ENCODE assay signal across 8 mouse cellular contexts in the genomic region with DNA sequence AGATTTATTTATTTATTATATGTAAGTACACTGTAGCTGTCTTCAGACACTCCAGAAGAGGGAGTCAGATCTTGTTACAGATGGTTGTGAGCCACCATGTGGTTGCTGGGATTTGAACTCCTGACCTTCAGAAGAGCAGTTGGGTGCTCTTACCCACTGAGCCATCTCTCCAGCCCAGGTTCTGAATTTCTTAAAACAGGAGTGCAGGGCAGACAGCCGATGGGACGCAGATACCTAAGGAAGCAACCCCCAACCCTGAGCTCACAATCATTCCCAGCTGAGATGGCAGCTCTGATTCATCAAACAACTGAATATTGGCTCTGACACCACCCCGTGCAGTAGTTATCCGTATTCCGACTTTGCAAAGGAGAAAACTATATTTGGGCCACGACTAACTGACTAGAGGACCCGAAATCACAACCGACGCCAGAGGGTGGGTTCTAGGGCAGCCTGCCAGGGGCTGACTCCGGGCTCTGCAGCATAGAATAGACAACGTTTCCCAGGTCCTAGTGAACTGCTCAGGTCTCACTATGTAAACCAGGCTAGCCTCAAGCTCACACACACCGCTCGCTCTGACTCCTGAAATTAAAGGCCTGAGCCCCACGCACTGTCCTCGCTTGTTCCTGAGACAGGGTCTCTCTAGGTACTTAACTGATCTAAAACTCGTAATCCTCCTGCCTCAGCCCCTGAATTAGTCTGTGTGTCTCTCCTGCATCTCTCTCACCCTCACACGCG. TPM values are rescaled to one million over a fixed set of nuclear protein-coding genes. Genes with fewer than 3 reads are reported as not detected.
A peak's percentile ranks its signal among the peaks of the same experiment; 100 is the strongest.
DNase-seq lines count a peak whose midpoint lies in the region; ATAC-seq and TF ChIP-seq lines count a peak whose summit lies in the region.

No protein-coding gene starts in this region.

- H3K4me3 ChIP-seq in heart, embryonic 11.5 days (ENCODE audit: low read depth, low read length): peak overlapping the region; percentile 50
- peak overlapping the region; percentile 84 for H3K4me3 ChIP-seq in ES-Bruce4 (ENCODE audit: low read depth, low read length)
- H3K4me3 ChIP-seq in forebrain, embryonic 16.5 days (replicated peaks; ENCODE audit: low read length): peak overlapping the region; percentile 74
- peak overlapping the region; percentile 79 for H3K4me3 ChIP-seq in liver, postnatal 0 days (ENCODE audit: low read depth, low read length)

- no peaks in the 10 kb centered on the region for H3K27me3 ChIP-seq in heart, embryonic 11.5 days (ENCODE audit: control insufficient read depth, insufficient read depth, low read length)
- no peaks in the 10 kb centered on the region for H3K27me3 ChIP-seq in ES-Bruce4 (ENCODE audit: control insufficient read depth, insufficient read depth, low read length, poor library complexity, severe bottlenecking)
- H3K27me3 ChIP-seq in forebrain, embryonic 16.5 days (replicated peaks; ENCODE audit: control insufficient read depth, insufficient read depth, low read length): no peaks in the 10 kb centered on the region
- no peaks in the 10 kb centered on the region for H3K27me3 ChIP-seq in liver, postnatal 0 days (ENCODE audit: insufficient read depth, low read length)

- no peak for TF ChIP-seq CTCF in ES-Bruce4 (IDR thresholded peaks at IDR 0.05; ENCODE audit: low read depth, low read length)
- no peak for TF ChIP-seq CTCF in liver, postnatal 0 days (IDR thresholded peaks at IDR 0.05; ENCODE audit: low read depth)

- intact Hi-C loops in heart, postnatal 36 days (cut with DNase I): loop anchor here (2.0 to 5.0 kb wide), 2 partner anchors 59 to 393 kb away; no protein-coding TSS in a partner anchor

- TF ChIP-seq POLR2A in ES-Bruce4 (IDR thresholded peaks at IDR 0.05; ENCODE audit: insufficient read depth, low read length): no peak

- H3K4me2 ChIP-seq in heart, embryonic 11.5 days: peak overlapping the region; percentile 68
- H3K4me2 ChIP-seq in forebrain, embryonic 16.5 days (ENCODE audit: low read length): peak overlapping the region; percentile 72
- H3K4me2 ChIP-seq in liver, postnatal 0 days (ENCODE audit: low read depth, low read length): peak overlapping the region; percentile 86

- H3K9ac ChIP-seq in heart, embryonic 11.5 days (ENCODE audit: low read depth, low read length): peak overlapping the region; percentile 63; the same call in 1 of the 2 replicates
- H3K9ac ChIP-seq in ES-Bruce4 (ENCODE audit: low read depth, poor library complexity, severe bottlenecking): peak overlapping the region; percentile 66
- H3K9ac ChIP-seq in forebrain, embryonic 16.5 days (replicated peaks; ENCODE audit: low read depth, low read length): peak overlapping the region; percentile 74; the same call in 1 of the 2 replicates
- peak overlapping the region; percentile 74 for H3K9ac ChIP-seq in liver, postnatal 0 days (replicated peaks)

- ATAC-seq in heart, embryonic 11.5 days (replicated peaks; ENCODE audit: insufficient number of reproducible peaks, low FRiP score, low TSS enrichment): no peak
- 0 out of 2 replicates have a peak, but pooled peaks have one; percentile 4 for ATAC-seq in forebrain, embryonic 16.5 days
- ATAC-seq in liver, postnatal 0 days: no peak

- TF ChIP-seq EP300 in ES-Bruce4 (IDR thresholded peaks at IDR 0.05; ENCODE audit: insufficient read depth, low read depth, low read length): no peak
- TF ChIP-seq EP300 in liver, postnatal 0 days (IDR thresholded peaks at IDR 0.05; ENCODE audit: low read depth): no peak

- no peaks in the 10 kb centered on the region for H3K9me3 ChIP-seq in heart, embryonic 11.5 days (replicated peaks; ENCODE audit: control insufficient read depth, low read length)
- no peaks in the 10 kb centered on the region for H3K9me3 ChIP-seq in ES-Bruce4 (replicated peaks; ENCODE audit: control insufficient read depth, insufficient read depth, low read length, poor library complexity, severe bottlenecking)
- no peaks in the 10 kb centered on the region for H3K9me3 ChIP-seq in forebrain, embryonic 16.5 days (ENCODE audit: control insufficient read depth, low read length)
- H3K9me3 ChIP-seq in liver, postnatal 0 days (ENCODE audit: low read length): no peaks in the 10 kb centered on the region

- no peaks in the 10 kb centered on the region for H3K4me1 ChIP-seq in heart, embryonic 11.5 days (ENCODE audit: control insufficient read depth, insufficient read depth, low read length)
- H3K4me1 ChIP-seq in ES-Bruce4 (ENCODE audit: control insufficient read depth, insufficient read depth, low read length): no peaks in the 10 kb centered on the region
- peaks cover 7% of the 10 kb centered on the region for H3K4me1 ChIP-seq in forebrain, embryonic 16.5 days (replicated peaks; ENCODE audit: control insufficient read depth, insufficient read depth, low read length)
- peaks cover 8% of the 10 kb centered on the region for H3K4me1 ChIP-seq in liver, postnatal 0 days (ENCODE audit: insufficient read depth)

- no peak for DNase-seq in heart, postnatal 36 days
- DNase-seq in liver, postnatal 0 days: no peak
- DNase-seq in layer of hippocampus, adult 9-11 months: no peak
- DNase-seq in ovary, adult 18-20 months (ENCODE audit: low spot score): no peak
- DNase-seq in ovary, postnatal 10 days (ENCODE audit: low spot score): no peak

- H3K36me3 ChIP-seq in heart, embryonic 11.5 days (ENCODE audit: control insufficient read depth, insufficient read depth, low read length): peaks cover 5% of the 10 kb centered on the region; the same call in 1 of the 2 replicates
- H3K36me3 ChIP-seq in ES-Bruce4 (ENCODE audit: control insufficient read depth, insufficient read depth, low read length, poor library complexity, severe bottlenecking): peaks cover 5% of the 10 kb centered on the region; the same call in 1 of the 2 replicates
- H3K36me3 ChIP-seq in forebrain, embryonic 16.5 days (ENCODE audit: control insufficient read depth, insufficient read depth): peaks cover 1% of the 10 kb centered on the region; the same call in 1 of the 2 replicates
- no peaks in the 10 kb centered on the region for H3K36me3 ChIP-seq in liver, postnatal 0 days (replicated peaks; ENCODE audit: insufficient read depth, low read length)

- WGBS in heart, embryonic 11.5 days (ENCODE audit: insufficient replicate concordance): 66% methylated on average over 18 of the region's 18 CpGs
- 57% methylated on average over 18 of the region's 18 CpGs for WGBS in forebrain, embryonic 16.5 days
- WGBS in liver, postnatal 0 days (ENCODE audit: insufficient replicate concordance): 72% methylated on average over 18 of the region's 18 CpGs

- no peak overlapping the region for H3K27ac ChIP-seq in heart, embryonic 11.5 days (ENCODE audit: low read depth, low read length)
- H3K27ac ChIP-seq in ES-Bruce4 (ENCODE audit: insufficient read depth, low read length): 0 out of 2 replicates have a peak overlapping the region, but pooled peaks have one; percentile 7
- no peak overlapping the region for H3K27ac ChIP-seq in forebrain, embryonic 16.5 days (ENCODE audit: low read length)
- 0 out of 2 replicates have a peak overlapping the region, but pooled peaks have one; percentile 67 for H3K27ac ChIP-seq in liver, postnatal 0 days (ENCODE audit: low read depth)

RNA-seq across cellular contexts. Expression of gene Cenps, which starts 1.1 kb away (rescaled TPM):
- 30.1 and 33.3 TPM in 2 replicates for polyA plus RNA-seq in heart, embryonic 11.5 days (2014; fragmentation: Nextera tagmentation; extraction: Ambion mirVana)
- total RNA-seq in heart, postnatal 36 days (2021): 1 to 10 TPM; 7.9 to 8.6 TPM
- 26.5 and 35.7 TPM in 2 replicates for polyA plus RNA-seq in ES-Bruce4 (2011; ENCODE audit: insufficient read depth, insufficient read length, low read depth, missing spikeins)
- 22.2 and 24.9 TPM in 2 replicates for polyA plus RNA-seq in forebrain, embryonic 16.5 days (2015; fragmentation: Nextera tagmentation; extraction: Ambion mirVana)
- 8.4 and 8.7 TPM in 2 replicates for polyA plus RNA-seq in liver, postnatal 0 days (2015; fragmentation: Nextera tagmentation; extraction: Ambion mirVana)

RNA-seq across cellular contexts. Expression of gene Cort, which starts 9.7 kb away (rescaled TPM):
- 0.24 and 0.46 TPM in 2 replicates for polyA plus RNA-seq in heart, embryonic 11.5 days (2014; fragmentation: Nextera tagmentation; extraction: Ambion mirVana)
- total RNA-seq in heart, postnatal 36 days (2021): not detected
- 0.91 and 1.4 TPM in 2 replicates for polyA plus RNA-seq in ES-Bruce4 (2011; ENCODE audit: insufficient read depth, insufficient read length, low read depth, missing spikeins)
- 1.4 and 1.8 TPM in 2 replicates for polyA plus RNA-seq in forebrain, embryonic 16.5 days (2015; fragmentation: Nextera tagmentation; extraction: Ambion mirVana)
- not detected in 2 replicates for polyA plus RNA-seq in liver, postnatal 0 days (2015; fragmentation: Nextera tagmentation; extraction: Ambion mirVana)

RNA-seq across cellular contexts. Expression of gene Pgd, which starts 30.3 kb away (rescaled TPM):
- 37.2 and 37.8 TPM in 2 replicates for polyA plus RNA-seq in heart, embryonic 11.5 days (2014; fragmentation: Nextera tagmentation; extraction: Ambion mirVana)
- 10 to 100 TPM; 36.1 to 42.7 TPM for total RNA-seq in heart, postnatal 36 days (2021)
- 109 and 112 TPM in 2 replicates for polyA plus RNA-seq in ES-Bruce4 (2011; ENCODE audit: insufficient read depth, insufficient read length, low read depth, missing spikeins)
- polyA plus RNA-seq in forebrain, embryonic 16.5 days (2015; fragmentation: Nextera tagmentation; extraction: Ambion mirVana): 94.6 and 94.7 TPM in 2 replicates
- polyA plus RNA-seq in liver, postnatal 0 days (2015; fragmentation: Nextera tagmentation; extraction: Ambion mirVana): 43.4 and 49.9 TPM in 2 replicates

RNA-seq across cellular contexts. Expression of gene Dffa, which starts 32.3 kb away (rescaled TPM):
- polyA plus RNA-seq in heart, embryonic 11.5 days (2014; fragmentation: Nextera tagmentation; extraction: Ambion mirVana): 34.2 and 35.9 TPM in 2 replicates
- total RNA-seq in heart, postnatal 36 days (2021): 10 to 100 TPM; 35.6 to 41.7 TPM
- polyA plus RNA-seq in ES-Bruce4 (2011; ENCODE audit: insufficient read depth, insufficient read length, low read depth, missing spikeins): 15.5 and 15.8 TPM in 2 replicates
- 24.0 and 26.3 TPM in 2 replicates for polyA plus RNA-seq in forebrain, embryonic 16.5 days (2015; fragmentation: Nextera tagmentation; extraction: Ambion mirVana)
- polyA plus RNA-seq in liver, postnatal 0 days (2015; fragmentation: Nextera tagmentation; extraction: Ambion mirVana): 12.5 and 13.4 TPM in 2 replicates

RNA-seq across cellular contexts. Expression of gene Pex14, which starts 36.6 kb away (rescaled TPM):
- polyA plus RNA-seq in heart, embryonic 11.5 days (2014; fragmentation: Nextera tagmentation; extraction: Ambion mirVana): 33.5 and 37.2 TPM in 2 replicates
- total RNA-seq in heart, postnatal 36 days (2021): 10 to 100 TPM; 21.5 to 23.5 TPM
- 31.2 and 32.4 TPM in 2 replicates for polyA plus RNA-seq in ES-Bruce4 (2011; ENCODE audit: insufficient read depth, insufficient read length, low read depth, missing spikeins)
- polyA plus RNA-seq in forebrain, embryonic 16.5 days (2015; fragmentation: Nextera tagmentation; extraction: Ambion mirVana): 53.7 and 56.9 TPM in 2 replicates
- 47.5 and 53.6 TPM in 2 replicates for polyA plus RNA-seq in liver, postnatal 0 days (2015; fragmentation: Nextera tagmentation; extraction: Ambion mirVana)

Comparison
In these comparisons a context has a peak if more than half of its experiments do, and no peak if none do; other contexts are left out.
1. H3K27ac ChIP-seq: peak in ES-Bruce4 (single experiment) and liver, postnatal 0 days (single experiment); none in heart, embryonic 11.5 days (single experiment) and forebrain, embryonic 16.5 days (single experiment).
2. Peak in every context shown above with its lines, with median percentiles within 50 percentile points of each other: H3K4me2 ChIP-seq, H3K4me3 ChIP-seq and H3K9ac ChIP-seq.